Mouse (Mus musculus) CD4-positive helper T cell, adult 2 months (primary cell): ENCODE data around the gene Slc25a15.

Experiments
- DNase-seq: peaks from one replicate; pipeline ENCODE4 v3.0.0-alpha.2; 2012; ENCODE audit warnings: low read depth, missing footprints, low spot score

Slc25a15 gene

DNA sequence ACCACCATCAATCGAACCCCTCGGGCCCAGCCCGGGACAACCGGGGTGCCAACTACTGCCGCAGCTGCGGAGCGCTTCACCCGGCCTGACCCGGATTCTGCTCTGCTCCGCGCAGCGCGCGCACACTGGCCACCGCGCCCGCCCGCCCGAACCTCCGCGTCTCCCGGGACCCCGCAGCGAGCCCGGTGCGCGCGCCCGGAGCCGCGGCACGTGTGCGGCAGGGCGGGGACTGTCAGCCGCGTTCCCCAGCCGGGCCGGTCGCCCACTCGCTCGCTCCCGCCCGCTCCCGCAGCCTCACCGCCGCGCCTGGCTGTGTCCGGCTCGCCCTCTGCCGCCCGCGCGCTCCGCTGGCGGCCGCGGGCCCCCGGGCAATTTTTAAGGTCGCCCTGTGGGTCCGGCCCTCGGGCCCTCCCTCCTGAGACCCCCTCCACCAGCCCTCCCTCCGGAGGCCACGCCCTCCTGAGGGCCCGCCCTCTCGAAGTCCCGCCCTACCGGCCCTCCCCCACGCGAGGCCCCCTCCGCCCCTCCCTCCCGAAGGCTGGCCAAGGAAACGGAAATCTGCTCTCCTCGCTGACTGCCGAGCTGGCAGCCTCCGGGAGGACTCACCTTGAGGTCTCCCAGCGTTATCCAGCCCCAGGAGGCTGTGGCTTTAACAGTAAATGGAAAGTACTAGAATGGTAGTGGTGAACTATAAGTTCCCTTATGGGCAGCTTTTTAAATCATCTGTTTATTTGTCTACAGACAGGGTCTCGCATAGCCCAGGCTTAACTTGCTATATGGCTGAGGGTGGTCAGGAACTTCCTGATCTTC lies at the start of gene Slc25a15:
TSS of gene Slc25a15 (minus strand) at position 456 of the 810 bp plus-strand sequence.
- DNase-seq, result peak; percentile 91

GRCm38 (mm10) chr8:22411971-22412370 lies 13.6 kb upstream of the Slc25a15 start:
- no peak for DNase-seq

GRCm38 (mm10) chr8:22411282-22411702 lies 12.9 kb upstream of the Slc25a15 start, which contains the start of gene Mrps31:
Mrps31 (plus strand) TSS chr8:22411361.
- DNase-seq, result peak; percentile 82

GRCm38 (mm10) chr8:22410688-22411281 lies 12.4 kb upstream of the Slc25a15 start:
- DNase-seq, result no peak

GRCm38 (mm10) chr8:22405733-22406132 lies 7.3 kb upstream of the Slc25a15 start:
- peak; percentile 74 for DNase-seq

DNA sequence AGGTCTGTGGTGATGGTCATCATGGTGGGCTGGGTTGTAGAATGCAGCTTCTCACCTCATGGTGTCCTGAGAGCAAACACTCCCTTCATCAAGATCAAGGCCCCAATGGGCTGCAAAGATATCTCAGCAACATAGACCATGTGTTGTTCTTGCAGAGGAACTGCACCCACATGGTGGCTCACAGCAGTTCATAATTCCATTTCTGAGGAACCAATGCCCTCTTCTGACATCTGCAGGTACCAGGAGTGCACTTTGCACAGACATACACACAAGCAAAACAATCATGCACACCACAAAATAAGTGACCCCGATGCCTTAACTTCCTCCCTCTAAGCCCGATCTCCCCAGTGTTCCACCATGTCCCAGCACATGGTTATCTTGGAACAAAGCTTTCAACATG lies 4.8 kb upstream of the Slc25a15 start:
- no peak for DNase-seq

DNA sequence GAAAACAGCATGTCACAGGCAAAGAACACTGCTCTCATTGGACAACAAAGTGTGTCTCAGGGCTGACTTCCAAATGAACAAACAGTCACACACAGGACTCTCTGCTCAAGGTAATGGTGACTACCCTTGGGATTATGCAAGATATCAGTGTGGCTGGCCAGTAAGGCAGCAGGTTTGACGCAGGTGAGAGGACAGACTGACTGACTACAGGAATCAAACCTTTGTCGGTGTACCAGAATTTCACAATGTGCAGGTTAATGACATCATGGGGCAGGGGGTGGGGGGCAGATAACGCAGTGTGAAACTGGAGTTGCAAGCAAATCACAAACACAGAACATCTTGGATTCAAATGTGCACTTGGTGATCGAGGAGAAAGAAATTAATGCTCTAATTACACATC lies 2.2 kb upstream of the Slc25a15 start:
- DNase-seq, result no peak

DNA sequence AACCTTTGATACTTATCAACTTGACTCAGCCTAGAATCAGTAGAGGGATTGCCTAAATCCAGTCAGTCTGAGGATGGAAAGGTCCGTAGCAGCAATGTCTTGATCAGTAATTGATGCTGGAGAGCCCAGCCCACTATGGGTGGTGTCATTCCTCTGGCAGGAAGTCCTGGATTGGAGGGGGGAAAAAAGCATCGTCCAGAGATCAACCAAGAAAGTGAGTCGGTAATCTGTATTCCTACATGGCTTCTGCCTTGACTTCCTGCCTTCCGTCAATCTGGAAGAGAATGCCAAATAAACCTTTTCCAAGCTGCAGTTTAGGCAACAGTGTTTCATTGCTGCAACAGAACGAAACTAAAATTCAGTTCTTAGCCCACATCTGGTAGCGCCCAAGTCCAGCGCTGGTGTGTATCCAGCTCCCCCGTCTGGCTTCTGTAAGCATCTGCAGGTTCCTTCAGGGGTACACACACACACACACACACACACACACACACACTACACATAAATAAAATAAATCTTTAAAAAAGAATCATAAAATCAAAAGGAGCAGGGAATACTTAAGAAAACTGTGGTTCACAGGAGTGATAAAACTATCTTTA lies 986 bp upstream of the Slc25a15 start:
- no peak for DNase-seq

DNA sequence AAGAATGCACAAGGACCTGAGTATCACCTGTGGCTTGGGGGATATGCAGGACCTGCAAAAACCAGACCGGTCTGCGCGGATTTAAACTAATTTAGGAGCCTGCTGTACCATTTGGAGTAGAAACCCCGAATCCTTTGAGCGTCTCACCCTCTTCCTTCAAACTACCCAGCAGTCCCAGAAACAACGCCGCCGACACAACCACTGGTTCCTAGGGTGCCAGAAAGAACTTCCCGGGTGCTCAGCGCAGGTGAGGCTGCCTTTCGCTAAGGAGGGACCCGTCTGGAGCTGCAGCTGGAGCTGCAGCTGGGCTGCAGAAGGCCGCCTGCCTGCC lies 621 bp downstream of the Slc25a15 start:
- DNase-seq, result no peak

- DNase-seq, result no peak
Observed at GRCm38 (mm10) chr8:22395256-22395655, 3.1 kb downstream of the Slc25a15 start.

GRCm38 (mm10) chr8:22394471-22394870 lies 3.9 kb downstream of the Slc25a15 start:
- DNase-seq, result no peak

DNA sequence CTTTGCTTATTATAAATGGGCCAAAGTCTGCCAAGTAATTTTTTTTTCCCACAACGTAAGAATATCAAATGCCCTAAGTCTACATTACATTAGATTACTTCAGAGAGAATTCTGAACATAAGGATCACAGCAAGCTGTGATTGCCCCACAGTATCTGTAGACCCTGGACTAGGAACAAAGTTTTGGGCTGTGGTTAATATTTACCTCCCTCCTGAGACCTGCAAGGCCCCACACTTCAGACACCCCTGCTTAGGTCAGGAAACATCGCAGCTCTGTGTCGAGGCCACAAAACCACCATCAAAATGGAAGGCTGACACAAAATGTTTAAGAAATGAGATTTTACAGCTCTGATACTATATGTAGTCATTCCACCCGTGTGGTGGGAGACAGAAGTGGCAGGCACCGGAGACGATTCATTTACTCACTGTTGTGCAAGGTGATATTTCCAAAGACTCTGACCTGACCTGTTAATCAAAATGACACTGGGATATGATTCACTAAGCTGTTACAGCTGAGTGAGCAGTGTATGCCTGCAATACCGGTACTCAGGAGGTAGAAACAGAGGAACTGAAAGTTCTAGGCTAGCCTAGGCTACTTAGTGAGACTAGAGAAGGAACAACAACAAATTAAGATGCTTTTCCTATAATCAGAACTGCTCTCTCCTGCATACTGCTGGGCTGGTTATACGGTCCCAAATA lies 7.5 kb downstream of the Slc25a15 start:
- no peak for DNase-seq

- no peak for DNase-seq
Observed at GRCm38 (mm10) chr8:22389874-22390273, 8.5 kb downstream of the Slc25a15 start.

GRCm38 (mm10) chr8:22385158-22385557 lies 13.2 kb downstream of the Slc25a15 start:
- no peak for DNase-seq

DNA sequence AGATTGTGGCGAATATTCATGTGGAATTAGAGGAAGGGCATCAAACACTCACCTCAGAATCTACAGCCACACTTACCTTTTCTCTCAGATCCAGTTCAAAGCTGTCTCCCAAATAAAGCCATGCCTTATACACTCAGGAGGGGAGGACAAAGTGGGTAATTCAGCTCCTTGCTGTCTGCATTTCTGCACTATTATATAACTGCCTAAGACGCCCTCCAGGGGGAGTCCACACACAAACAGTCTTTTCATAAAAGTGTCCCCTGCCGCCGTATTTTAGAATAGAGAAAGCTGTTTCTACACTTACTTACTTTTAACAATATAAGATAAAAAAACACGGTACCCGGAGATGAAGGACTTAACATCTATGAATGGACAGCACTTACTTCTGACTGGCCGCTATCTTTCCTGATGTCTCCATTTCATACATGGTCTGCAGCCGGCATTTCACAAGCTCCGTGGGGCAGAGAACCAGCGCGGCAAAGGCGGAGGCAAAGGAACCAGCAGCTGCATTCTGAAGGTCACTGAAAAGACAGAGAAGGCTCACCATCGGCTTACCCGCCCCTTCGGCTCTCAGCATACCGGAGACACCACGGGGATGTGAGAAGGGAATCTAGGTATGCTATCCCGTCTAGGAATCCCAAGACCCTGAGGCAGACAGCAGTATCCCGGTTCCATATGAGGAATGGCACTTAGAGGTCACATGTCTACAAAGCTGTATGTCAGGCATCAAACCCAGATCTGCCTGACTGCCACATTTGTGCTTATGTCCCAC lies 15.4 kb downstream of the Slc25a15 start:
- peak; percentile 7 for DNase-seq

- no peak for DNase-seq
Observed at GRCm38 (mm10) chr8:22380934-22381333, 17.5 kb downstream of the Slc25a15 start.

GRCm38 (mm10) chr8:22376903-22377302 lies 21.5 kb downstream of the Slc25a15 start:
- DNase-seq, result peak; percentile 22

- DNase-seq, result no peak
Observed at GRCm38 (mm10) chr8:22376311-22376710, 22.1 kb downstream of the Slc25a15 start.

DNA sequence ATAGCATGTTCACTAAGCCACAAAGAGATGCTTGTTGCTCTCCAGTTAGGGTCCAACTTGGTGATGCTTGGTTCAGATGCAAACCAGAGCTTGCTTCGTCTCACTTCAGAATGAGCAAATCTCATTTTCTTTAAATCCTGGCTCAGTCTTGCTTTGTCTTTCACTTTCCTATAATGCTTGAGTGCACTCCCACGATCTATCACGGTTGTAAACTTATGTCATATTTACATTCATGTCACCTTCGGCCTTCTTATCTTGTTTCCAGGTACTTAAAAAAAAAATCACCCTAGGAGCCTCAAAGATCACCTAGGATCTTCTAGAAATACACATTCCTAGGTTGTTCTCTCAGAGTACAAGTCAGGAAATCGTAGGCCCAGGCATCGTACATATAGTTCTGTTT lies 38.5 kb downstream of the Slc25a15 start:
- no peak for DNase-seq

DNA sequence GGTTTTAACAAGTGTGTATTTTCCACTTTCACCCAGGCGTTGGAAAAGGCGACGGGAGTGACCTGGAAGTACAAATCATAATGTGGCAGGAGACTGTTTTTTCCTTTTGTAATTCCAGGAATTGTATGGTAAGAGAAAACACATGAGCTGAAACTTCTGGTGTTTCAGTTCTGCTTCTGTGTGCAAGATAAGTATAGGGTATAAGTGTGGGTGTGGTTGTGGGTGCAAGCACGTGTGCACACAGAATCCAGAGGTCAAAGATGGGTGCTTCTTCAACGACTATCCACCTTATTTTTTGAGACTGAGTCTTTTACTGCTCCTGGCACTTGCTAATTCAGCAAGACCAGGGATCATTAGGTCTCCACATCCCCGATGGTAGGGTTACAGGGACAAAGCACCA lies 39.0 kb downstream of the Slc25a15 start:
- no peak for DNase-seq

DNA sequence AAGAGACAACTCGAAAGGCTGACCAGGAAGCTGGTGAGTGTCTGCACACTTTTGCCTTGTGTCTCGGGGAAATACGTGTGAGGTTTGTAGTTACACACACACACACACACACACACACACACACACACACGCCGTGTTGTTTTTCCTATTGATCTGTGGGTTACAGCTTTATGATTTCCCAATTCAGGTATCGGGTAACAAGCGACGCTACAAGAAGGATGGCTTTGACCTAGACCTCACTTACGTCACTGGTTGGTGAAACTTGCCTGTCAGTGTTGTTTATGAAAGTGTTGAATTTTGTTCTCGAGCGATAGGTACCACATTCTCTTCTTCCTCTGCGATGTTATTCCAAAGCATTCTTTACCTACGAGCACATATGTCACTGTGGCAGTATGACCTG lies 63.0 kb downstream of the Slc25a15 start:
- DNase-seq, result no peak
